14 mouse cellular contexts compared by ENCODE assay signal in the genomic region with DNA sequence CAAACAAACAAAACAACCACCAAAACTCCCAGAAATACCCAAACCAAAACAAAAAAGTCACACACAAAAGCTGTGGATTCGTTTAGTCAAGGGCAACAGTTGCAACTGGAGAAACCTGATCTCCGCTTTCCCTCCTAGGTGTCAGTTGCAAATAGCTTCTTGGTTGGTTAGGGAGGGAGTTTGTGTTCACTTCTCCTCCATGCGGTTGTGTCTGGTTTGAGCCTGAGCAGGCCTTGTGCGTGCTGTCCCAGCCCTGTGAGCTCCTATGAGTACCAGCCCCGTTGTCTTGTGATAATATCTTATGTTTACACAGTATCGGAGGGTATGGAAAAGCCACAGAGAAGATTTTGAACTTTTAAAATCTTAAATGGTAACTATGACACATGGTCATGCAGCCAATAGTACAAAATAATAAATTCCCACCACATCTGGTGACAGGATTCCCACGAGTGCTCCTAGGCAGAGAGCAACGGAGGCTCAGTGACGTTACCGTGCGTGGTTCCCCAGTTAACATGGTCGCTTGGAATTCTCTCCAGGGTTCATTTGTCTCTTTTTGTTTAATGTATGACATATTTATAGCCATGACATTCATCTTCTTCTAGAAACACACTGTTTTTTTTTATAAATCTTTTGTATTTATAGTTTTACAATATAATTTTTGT. TPM values are rescaled to one million over a fixed set of nuclear protein-coding genes. Genes with fewer than 3 reads are reported as not detected.
DNase-seq lines count a peak whose midpoint lies in the region; TF ChIP-seq lines count a peak whose summit lies in the region.
"Had no signal": no experiment of that assay in that cellular context is flagged by ENCODE, and none has a peak within 500 bp of the region (broad histone marks: within the 10 kb centered on the region; RNA-seq: fewer than 3 reads in every experiment).

No protein-coding gene starts in this region.

- no peaks in the 10 kb centered on the region for H3K27me3 ChIP-seq in kidney, adult 2 months (replicated peaks; ENCODE audit: control insufficient read depth, insufficient read depth, low read length)
- H3K27me3 ChIP-seq: limb, embryonic 13.5 days had no signal

- WGBS in kidney, adult 2 months, result 57% methylated on average over 12 of the region's 12 CpGs

- 0 out of 2 replicates have a peak overlapping the region, but pooled peaks have one; percentile 2 for H3K27ac ChIP-seq in kidney, adult 2 months (ENCODE audit: insufficient read depth, low read depth, low read length)
- H3K27ac ChIP-seq: hindbrain, embryonic 14.5 days; limb, embryonic 13.5 days; macrophage had no signal

- TF ChIP-seq POLR2A in kidney, adult 2 months (IDR thresholded peaks at IDR 0.05; ENCODE audit: low read depth, low read length), result no peak

- no peaks in the 10 kb centered on the region for H3K36me3 ChIP-seq in kidney, adult 2 months (ENCODE audit: control insufficient read depth, insufficient read depth, low read length)

- no peak for TF ChIP-seq CTCF in kidney, adult 2 months (conservative IDR thresholded peaks at IDR 0.05; ENCODE audit: insufficient read depth, insufficient read length, low read depth, low read length)

- H3K4me3 ChIP-seq in kidney, adult 2 months (ENCODE audit: insufficient read depth, low read depth, low read length), result no peak overlapping the region
- H3K4me3 ChIP-seq: erythroblast, embryonic 14.5 days; limb, embryonic 13.5 days had no signal

- no peaks in the 10 kb centered on the region for H3K4me1 ChIP-seq in kidney, adult 2 months (ENCODE audit: control insufficient read depth, insufficient read depth, low read length)
- H3K4me1 ChIP-seq: limb, embryonic 13.5 days had no signal

- DNase-seq in kidney, adult 11 months, result peak; percentile 37
- DNase-seq in kidney, adult 18-20 months, result no peak
- peak; percentile 80 for DNase-seq in ZHBTc4 (ENCODE audit: low read depth, low spot score)
- peak; percentile 34 for DNase-seq in kidney, adult 2 months
- DNase-seq in lung, postnatal 4 days, result peak; percentile 33 to 40
- no peak for DNase-seq in MN1 (ENCODE audit: low spot score)
- no peak for DNase-seq in left cerebral cortex, adult 8-10 months (ENCODE audit: low spot score in 2 of 2)
- DNase-seq: cerebellum, postnatal 10 days; right cerebral cortex, postnatal 14 days; thymus, postnatal 36 days had no signal

RNA-seq across cellular contexts. Expression of a gene that starts 46.7 kb away (rescaled TPM):
- 13.4 and 13.7 TPM in 2 replicates for polyA plus RNA-seq in kidney, adult 2 months (2012; rRNA removed)
- total RNA-seq in left cerebral cortex, adult 8-10 months (2022), result 10 to 100 TPM; 89.3 to 99.2 (median 94.1) TPM

Comparison
In these comparisons a context has a peak if more than half of its experiments do, and no peak if none do; other contexts are left out.
1. DNase-seq: peak in kidney, adult 11 months (single experiment), ZHBTc4 (single experiment), kidney, adult 2 months (single experiment) and lung, postnatal 4 days (2 of 2); none in kidney, adult 18-20 months (single experiment), MN1 (single experiment) and left cerebral cortex, adult 8-10 months (0 of 2).